Mouse (Mus musculus) spleen, embryonic (tissue): ENCODE data around the gene Mllt6.
"Not testable (repeated sequence)": the region's sequence is repeated elsewhere in the genome, so short reads cannot be mapped to it uniquely, and the experiment has no call there.

Experiments
- CTCF ChIA-PET: fragments of 350-600 bp; sonication (Branson Sonifier 250); formaldehyde crosslinking; loops from one replicate; lab custom pipeline; 2022; lab: Charles Lee

Mllt6 gene

DNA sequence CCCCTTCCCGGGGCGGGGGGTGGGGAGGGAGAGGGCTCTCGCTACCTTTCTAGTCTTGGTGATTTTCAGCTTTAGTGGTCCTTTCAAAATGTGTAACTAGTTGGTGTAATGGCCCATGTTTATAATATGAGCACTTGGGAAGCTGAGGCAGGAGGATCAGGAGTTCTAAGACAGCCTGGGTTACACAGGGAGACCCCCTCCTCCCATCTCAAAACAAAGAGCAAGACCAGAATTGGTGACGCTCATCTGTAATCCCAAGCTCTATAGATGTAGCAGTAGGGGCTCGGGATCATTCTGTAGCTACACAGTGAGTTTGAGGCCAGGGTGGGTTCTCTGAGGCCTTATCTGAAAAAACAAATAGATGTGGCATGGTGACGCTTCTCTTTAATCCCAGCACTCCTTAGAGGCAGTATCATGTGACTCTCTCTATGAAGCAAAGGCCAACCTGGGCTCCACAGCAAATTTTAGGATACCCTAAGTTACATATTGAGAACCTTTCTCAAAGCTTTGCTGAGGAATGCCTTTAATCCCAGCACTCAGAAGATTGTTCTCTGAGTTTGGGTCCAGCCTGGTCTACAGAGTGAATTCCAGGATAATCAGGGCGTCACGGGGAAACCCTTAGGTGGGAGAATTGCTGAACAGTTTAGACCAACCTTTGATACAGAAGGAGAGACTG, 19.7 kb upstream of the Mllt6 start:
- CTCF ChIA-PET, result interaction anchor here (0.6 to 1.2 kb wide), 3 partner anchors 26 to 79 kb away, joined by 3 to 4 read pairs (median 3); no protein-coding TSS in a partner anchor

- CTCF ChIA-PET, result interaction anchor here (0.6 to 1.1 kb wide), 2 partner anchors 13 to 14 kb away, joined by 4 to 6 read pairs; no protein-coding TSS in a partner anchor
Observed at GRCm38 (mm10) chr11:97644834-97645233, 18.4 kb upstream of the Mllt6 start.

DNA sequence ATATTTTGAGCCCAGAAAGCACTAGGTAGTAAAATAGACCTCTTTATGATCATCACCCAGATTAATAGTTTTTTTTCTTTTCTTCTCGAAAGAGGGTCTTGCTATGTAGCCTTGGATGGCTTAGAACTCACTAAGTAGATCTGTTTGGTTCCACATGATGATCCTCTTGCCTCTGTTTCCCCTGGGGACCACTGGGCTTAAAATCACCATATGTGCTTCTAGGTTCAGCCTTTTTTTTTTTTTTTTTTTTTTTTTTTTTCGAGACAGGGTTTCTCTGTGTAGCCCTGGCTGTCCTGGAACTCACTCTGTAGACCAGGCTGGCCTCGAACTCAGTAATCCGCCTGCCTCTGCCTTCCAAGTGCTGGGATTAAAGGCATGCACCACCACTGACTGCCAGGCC, 14.7 kb upstream of the Mllt6 start:
- CTCF ChIA-PET, result not testable (repeated sequence)

- CTCF ChIA-PET, result no interaction called here
Observed at GRCm38 (mm10) chr11:97650341-97650740, 12.9 kb upstream of the Mllt6 start.

DNA sequence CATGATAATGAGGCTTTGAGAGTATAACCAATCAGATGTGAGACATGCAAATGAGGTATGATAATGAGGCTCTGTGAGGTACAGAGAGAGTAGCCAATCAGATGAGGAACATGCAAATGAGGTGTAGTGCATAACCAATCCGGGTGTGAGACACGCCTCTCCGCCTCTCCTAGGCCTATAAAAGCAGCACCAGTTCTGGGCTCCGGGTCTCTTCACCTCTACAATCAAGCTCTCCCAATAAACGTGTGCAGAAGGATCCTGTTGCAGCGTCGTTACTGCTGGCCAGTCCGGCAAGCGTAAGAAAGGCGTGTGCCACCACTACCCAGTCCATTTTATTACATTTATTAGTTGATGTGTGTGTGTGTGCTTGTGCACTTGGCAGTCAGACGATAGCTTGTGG, 9.8 kb upstream of the Mllt6 start:
- CTCF ChIA-PET, result not testable (repeated sequence)

DNA sequence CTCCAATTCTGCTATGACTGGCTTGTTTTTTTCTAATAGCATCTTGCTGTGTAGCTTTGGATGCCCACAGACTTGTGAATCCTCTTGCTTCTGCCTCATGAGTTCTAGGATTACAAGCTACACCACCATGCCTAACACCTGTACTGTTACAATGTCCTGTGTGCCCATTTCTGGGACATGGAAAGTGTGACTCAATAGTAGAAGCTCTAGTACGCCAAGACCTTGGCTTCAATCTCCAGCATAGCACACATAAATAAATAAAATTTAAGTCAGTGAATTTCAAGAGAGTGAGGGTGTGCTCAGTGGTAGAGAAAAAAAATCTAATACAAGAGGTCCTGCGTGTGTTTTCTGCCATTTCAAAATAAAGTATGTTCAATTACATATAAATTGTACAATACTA, 9.0 kb upstream of the Mllt6 start:
- CTCF ChIA-PET, result interaction anchor here (1.6 kb wide), 1 partner anchor 36 kb away, joined by 3 read pairs; no protein-coding TSS in a partner anchor

- CTCF ChIA-PET, result interaction anchor here (0.6 to 0.7 kb wide), 2 partner anchors 384 to 928 kb away, joined by 3 read pairs; no protein-coding TSS in a partner anchor
Observed at GRCm38 (mm10) chr11:97656269-97656971, 6.8 kb upstream of the Mllt6 start.

DNA sequence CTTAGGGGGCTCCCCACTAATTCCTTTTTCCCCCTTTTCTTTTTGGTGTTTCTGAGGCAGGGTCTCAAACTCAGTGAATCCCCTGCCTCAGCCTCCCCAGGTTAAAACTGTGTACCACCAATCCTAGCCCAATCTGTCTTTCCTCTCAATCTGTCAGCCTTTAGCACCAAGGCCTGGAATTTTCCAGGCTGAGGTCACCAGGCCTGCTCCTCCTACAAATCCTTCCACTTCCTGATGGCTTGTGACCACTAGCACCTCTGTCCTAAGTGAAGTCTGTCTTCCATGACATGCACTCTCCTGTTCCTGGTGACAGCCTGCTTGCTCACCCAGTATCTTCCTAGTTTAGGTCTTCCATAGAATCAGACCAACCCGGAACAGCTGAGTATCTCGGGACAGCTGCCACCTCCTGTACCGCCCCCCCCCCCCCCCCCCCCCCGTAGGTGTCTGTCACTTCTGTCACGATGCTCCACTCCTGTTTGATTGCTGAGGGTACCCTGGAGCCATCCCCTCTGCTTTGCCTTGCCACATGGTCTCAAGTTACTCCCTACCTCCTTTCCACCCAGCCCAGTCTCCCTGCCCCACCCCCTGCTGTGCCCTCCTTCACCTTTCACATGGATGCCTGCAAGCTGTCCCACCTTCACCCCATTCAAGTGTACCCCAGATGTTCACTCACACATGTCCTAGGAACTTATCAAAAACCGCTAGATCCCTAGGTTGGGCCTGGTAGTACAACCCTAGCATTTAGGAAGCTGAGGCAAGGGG, 5.8 kb upstream of the Mllt6 start:
- CTCF ChIA-PET, result interaction anchor here (0.7 to 2.4 kb wide), 5 partner anchors 13 to 383 kb away, joined by 3 to 8 read pairs (median 4); no protein-coding TSS in a partner anchor

DNA sequence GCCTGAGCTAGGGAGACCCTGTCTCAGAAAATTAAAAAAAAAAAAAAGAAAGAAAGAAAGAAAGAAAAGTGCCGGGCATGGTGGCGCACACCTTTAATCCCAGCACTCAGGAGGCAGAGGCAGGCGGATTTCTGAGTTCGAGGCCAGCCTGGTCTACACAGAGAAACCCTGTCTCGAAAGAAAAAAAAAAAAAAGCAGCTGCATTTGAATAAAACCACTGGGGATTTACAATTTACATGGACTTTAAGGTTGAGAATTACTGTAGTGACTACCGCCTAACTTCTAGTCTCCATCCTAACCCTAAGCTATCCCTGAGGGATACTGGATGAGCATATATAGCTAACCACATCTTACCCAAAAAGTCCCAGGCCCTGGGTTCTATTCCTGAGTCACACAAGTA, 5.2 kb upstream of the Mllt6 start:
- CTCF ChIA-PET, result interaction anchor here (0.7 to 2.4 kb wide), 4 partner anchors 13 to 242 kb away, joined by 3 to 8 read pairs (median 5); no protein-coding TSS in a partner anchor

GRCm38 (mm10) chr11:97658751-97659266, 4.4 kb upstream of the Mllt6 start:
- CTCF ChIA-PET, result interaction anchor here (2.3 to 2.4 kb wide), 2 partner anchors 14 to 25 kb away, joined by 6 to 8 read pairs; no protein-coding TSS in a partner anchor

GRCm38 (mm10) chr11:97659267-97659989, 3.8 kb upstream of the Mllt6 start:
- CTCF ChIA-PET, result interaction anchor here (2.3 to 2.4 kb wide), 2 partner anchors 15 to 25 kb away, joined by 6 to 8 read pairs; no protein-coding TSS in a partner anchor

- CTCF ChIA-PET, result interaction anchor here (0.9 to 2.4 kb wide), 2 partner anchors 24 kb away, joined by 6 to 8 read pairs; no protein-coding TSS in a partner anchor
Observed at GRCm38 (mm10) chr11:97659990-97660714, 3.1 kb upstream of the Mllt6 start.

GRCm38 (mm10) chr11:97660734-97661647, 2.2 kb upstream of the Mllt6 start:
- CTCF ChIA-PET, result interaction anchor here (0.9 kb wide), 1 partner anchor 23 kb away, joined by 6 read pairs; no protein-coding TSS in a partner anchor

- CTCF ChIA-PET, result no interaction called here
Observed at GRCm38 (mm10) chr11:97661648-97662133, 1.5 kb upstream of the Mllt6 start.

DNA sequence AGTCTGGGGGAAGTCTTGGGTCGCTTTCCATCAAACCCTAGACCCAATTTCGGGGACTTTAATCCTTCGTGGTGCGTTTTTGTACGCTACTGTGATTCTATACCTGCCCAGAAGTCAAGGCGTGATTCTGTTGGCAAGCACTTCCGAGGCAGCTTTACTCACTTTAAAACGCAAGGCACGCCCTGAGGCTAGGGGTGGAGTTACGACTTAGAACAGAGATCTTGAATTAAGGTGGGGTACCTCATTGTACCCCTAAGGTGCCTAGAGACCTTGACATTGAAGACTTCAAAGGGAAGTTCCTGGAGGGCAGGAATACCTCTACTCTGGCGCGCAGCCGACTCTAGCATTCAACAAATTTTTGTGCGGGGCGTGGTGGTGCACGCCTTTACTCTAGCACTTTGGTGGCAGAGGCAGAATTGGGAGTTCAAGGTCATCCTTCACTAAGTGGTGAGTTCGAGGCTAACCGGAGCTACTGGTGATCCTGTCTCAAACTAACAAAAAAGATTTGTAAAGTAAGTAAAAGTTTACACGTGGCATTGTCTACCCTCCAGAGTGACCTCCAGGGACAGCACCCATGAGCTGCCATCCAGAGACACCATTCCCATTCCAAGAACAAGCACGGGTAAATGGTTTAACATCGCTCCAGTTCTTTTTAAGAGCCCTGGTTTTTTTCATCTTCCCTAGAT, 864 bp upstream of the Mllt6 start:
- CTCF ChIA-PET, result interaction anchor here (0.5 kb wide), 1 partner anchor 349 kb away, joined by 11 read pairs; no protein-coding TSS in a partner anchor

GRCm38 (mm10) chr11:97663528-97664338, 519 bp downstream of the Mllt6 start:
- CTCF ChIA-PET, result interaction anchor here (0.6 to 0.7 kb wide), 3 partner anchors 13 to 119 kb away, joined by 4 to 5 read pairs (median 4); no protein-coding TSS in a partner anchor

DNA sequence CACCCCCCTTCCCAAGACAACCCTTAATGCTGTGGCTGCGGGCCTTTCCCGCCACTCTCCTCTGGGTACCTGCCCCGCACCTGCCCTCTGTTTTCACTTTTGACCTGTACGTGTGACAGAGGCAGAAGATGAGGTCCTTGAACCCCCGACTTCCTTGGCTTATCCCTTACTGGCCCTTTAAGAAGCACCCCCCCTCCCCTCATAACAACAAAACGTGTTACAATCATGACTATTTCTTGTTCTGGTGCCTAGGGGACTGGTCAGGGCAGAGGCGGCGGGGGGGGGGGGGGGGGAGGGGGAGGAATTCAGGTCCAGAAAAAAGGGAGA, 1.1 kb downstream of the Mllt6 start:
- CTCF ChIA-PET, result interaction anchor here (0.6 to 0.7 kb wide), 2 partner anchors 18 to 58 kb away, joined by 4 to 6 read pairs; no protein-coding TSS in a partner anchor
